Mouse (Mus musculus) CH12F3 (cell line): ENCODE data around the gene Tpcn2.

Experiments
- in situ Hi-C: fragments of 300-500 bp; cut with MboI; formaldehyde crosslinking; loops from 2 replicates; pipeline ENCODE4 v1.14.3; 2020; ENCODE audit warnings: low sequenced_read_pairs

Gene Tpcn2

GRCm38 (mm10) chr7:145206056-145206610, 77.7 kb downstream of the Tpcn2 start:
- in situ Hi-C loops = no loop called here

GRCm38 (mm10) chr7:145205363-145205902, 78.4 kb downstream of the Tpcn2 start:
- in situ Hi-C loops = no loop called here

- in situ Hi-C loops = no loop called here
Observed at GRCm38 (mm10) chr7:145199711-145200110, 84.1 kb downstream of the Tpcn2 start.

- in situ Hi-C loops = no loop called here
Observed at GRCm38 (mm10) chr7:145198223-145198714, 85.5 kb downstream of the Tpcn2 start.

- in situ Hi-C loops = no loop called here
Observed at GRCm38 (mm10) chr7:145197711-145198110, 86.1 kb downstream of the Tpcn2 start.

- in situ Hi-C loops = no loop called here
Observed at GRCm38 (mm10) chr7:145197042-145197441, 86.8 kb downstream of the Tpcn2 start.

- in situ Hi-C loops = no loop called here
Observed at GRCm38 (mm10) chr7:145196340-145196739, 87.5 kb downstream of the Tpcn2 start.

GRCm38 (mm10) chr7:145195186-145195927, 88.5 kb downstream of the Tpcn2 start:
- in situ Hi-C loops = no loop called here

GRCm38 (mm10) chr7:145194455-145195161, 89.2 kb downstream of the Tpcn2 start:
- in situ Hi-C loops = no loop called here

- in situ Hi-C loops = no loop called here
Observed at GRCm38 (mm10) chr7:145192836-145193235, 91.0 kb downstream of the Tpcn2 start.

- in situ Hi-C loops = no loop called here
Observed at GRCm38 (mm10) chr7:145190520-145190919, 93.3 kb downstream of the Tpcn2 start.

- in situ Hi-C loops = no loop called here
Observed at GRCm38 (mm10) chr7:145189342-145189741, 94.5 kb downstream of the Tpcn2 start.

GRCm38 (mm10) chr7:145187802-145188201, 96.0 kb downstream of the Tpcn2 start:
- in situ Hi-C loops = no loop called here

- in situ Hi-C loops = no loop called here
Observed at GRCm38 (mm10) chr7:145182388-145182787, 101.4 kb downstream of the Tpcn2 start.

- in situ Hi-C loops = no loop called here
Observed at GRCm38 (mm10) chr7:145181376-145182034, 102.3 kb downstream of the Tpcn2 start.

GRCm38 (mm10) chr7:145179691-145180091, 104.1 kb downstream of the Tpcn2 start:
- in situ Hi-C loops = no loop called here

- in situ Hi-C loops = no loop called here
Observed at GRCm38 (mm10) chr7:145176750-145177589, 106.8 kb downstream of the Tpcn2 start.

GRCm38 (mm10) chr7:145173563-145173962, 110.2 kb downstream of the Tpcn2 start:
- in situ Hi-C loops = no loop called here

- in situ Hi-C loops = no loop called here
Observed at GRCm38 (mm10) chr7:145173116-145173515, 110.7 kb downstream of the Tpcn2 start.

GRCm38 (mm10) chr7:145169703-145170102, 114.1 kb downstream of the Tpcn2 start:
- in situ Hi-C loops = no loop called here
